Mouse (Mus musculus): Measurements from ENCODE around the gene Banf1. TPM values are rescaled to one million over a fixed set of nuclear protein-coding genes. Genes with fewer than 3 reads are reported as not detected.

Banf1 gene
- polyA plus RNA-seq, 1 experiment from 2014 or later, result 443 TPM

DNA sequence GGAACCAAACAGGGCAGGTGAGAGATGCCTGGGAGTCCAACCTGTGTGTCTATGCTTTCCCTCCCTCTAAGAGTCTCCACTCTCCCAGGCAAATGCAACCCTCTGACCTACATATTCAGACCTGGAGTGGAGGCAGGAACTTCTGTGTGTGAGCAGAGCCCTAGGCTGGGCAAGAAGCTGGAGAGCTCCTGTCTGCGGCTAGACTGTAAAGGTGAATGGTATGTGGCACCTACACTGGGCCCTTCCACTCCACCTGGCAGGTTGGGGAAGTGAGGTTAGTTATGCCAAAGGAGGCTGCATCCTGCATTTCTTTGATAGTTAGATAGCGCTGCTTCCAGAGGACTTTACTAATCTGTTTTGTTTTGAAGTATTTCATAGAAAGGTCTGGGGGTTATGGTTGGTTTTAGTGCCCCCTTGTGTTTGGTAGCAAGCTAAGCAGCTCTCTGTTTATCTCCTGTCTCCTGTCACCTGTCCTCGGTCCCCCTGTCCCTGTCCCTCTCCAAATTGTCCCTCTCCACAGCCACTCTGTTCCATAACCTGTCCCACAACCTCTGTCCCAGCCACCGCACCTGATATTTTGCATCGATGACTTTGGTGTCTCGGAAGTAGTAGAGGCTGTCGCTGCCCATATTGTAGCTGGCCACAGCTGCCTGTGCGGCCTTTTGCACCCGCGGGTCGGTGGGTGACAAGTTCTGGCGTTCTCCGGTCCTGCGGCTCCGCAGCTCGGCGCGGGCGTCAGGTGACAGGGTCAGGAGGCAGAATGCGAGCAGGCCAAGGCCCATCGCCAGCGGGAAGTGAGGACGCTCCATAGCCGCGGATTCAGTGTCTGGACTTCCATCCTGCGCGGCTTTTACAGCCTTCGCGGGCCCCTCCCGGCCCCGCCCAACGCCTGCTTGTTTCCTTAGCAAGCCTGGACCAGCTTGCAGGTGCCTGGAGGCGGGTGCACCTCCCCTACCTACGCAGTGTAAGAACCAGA, 18.2 kb downstream of the Banf1 start:
- H3K9me3 ChIP-seq (replicated peaks; ENCODE audit: control insufficient read depth, low read length), result no peaks in the 10 kb centered on the region
- 7% methylated on average over 34 of the region's 34 CpGs for WGBS (ENCODE audit: insufficient replicate concordance)
- no peaks in the 10 kb centered on the region for H3K27me3 ChIP-seq (ENCODE audit: control insufficient read depth, insufficient read depth, low read length)
- peak overlapping the region; percentile 46 for H3K4me3 ChIP-seq (ENCODE audit: low read depth, low read length)
- ATAC-seq (replicated peaks; ENCODE audit: insufficient number of reproducible peaks, low FRiP score, low TSS enrichment), result no peak
- no peaks in the 10 kb centered on the region for H3K36me3 ChIP-seq (ENCODE audit: control insufficient read depth, insufficient read depth, low read length)
- H3K4me1 ChIP-seq (ENCODE audit: control insufficient read depth, insufficient read depth, low read length), result 0 out of 2 replicates have a peak, but pooled peaks cover 3% of the 10 kb centered on the region
- peak overlapping the region; percentile 66 for H3K9ac ChIP-seq (ENCODE audit: low read depth, low read length)
- peak overlapping the region; percentile 87 for H3K4me2 ChIP-seq
- no peak overlapping the region for H3K27ac ChIP-seq (ENCODE audit: low read depth, low read length)

DNA sequence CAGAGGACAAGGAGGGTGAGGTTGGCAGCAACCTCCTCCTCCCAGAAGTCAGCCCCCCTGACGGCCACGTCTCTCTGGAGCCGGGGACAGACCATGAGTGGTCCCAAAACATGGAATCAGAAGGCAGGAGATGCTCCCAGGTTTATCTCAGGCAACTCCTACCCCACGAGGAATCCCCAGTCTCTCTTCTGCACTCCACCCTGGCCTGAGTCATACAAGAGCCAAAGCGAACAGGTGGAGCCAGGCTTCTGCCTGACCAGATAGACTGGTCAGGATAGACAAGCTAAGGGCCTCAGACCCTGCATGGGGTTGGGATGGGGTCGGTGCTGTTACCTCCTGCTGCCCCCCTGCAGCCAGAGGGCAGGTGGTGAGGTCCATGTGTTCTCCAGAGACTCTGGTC, 18.9 kb downstream of the Banf1 start:
- no peak overlapping the region for H3K27ac ChIP-seq (ENCODE audit: low read depth, low read length)
- H3K36me3 ChIP-seq (ENCODE audit: control insufficient read depth, insufficient read depth, low read length), result no peaks in the 10 kb centered on the region
- 0 out of 2 replicates have a peak, but pooled peaks cover 3% of the 10 kb centered on the region for H3K4me1 ChIP-seq (ENCODE audit: control insufficient read depth, insufficient read depth, low read length)
- H3K9me3 ChIP-seq (replicated peaks; ENCODE audit: control insufficient read depth, low read length), result no peaks in the 10 kb centered on the region
- ATAC-seq (replicated peaks; ENCODE audit: insufficient number of reproducible peaks, low FRiP score, low TSS enrichment), result no peak; the same call in 1 of the 2 replicates
- no peaks in the 10 kb centered on the region for H3K27me3 ChIP-seq (ENCODE audit: control insufficient read depth, insufficient read depth, low read length)
- no peak overlapping the region for H3K9ac ChIP-seq (ENCODE audit: low read depth, low read length)
- no peak overlapping the region for H3K4me2 ChIP-seq
- no peak overlapping the region for H3K4me3 ChIP-seq (ENCODE audit: low read depth, low read length)
- 71% methylated on average over 6 of the region's 6 CpGs for WGBS (ENCODE audit: insufficient replicate concordance)

DNA sequence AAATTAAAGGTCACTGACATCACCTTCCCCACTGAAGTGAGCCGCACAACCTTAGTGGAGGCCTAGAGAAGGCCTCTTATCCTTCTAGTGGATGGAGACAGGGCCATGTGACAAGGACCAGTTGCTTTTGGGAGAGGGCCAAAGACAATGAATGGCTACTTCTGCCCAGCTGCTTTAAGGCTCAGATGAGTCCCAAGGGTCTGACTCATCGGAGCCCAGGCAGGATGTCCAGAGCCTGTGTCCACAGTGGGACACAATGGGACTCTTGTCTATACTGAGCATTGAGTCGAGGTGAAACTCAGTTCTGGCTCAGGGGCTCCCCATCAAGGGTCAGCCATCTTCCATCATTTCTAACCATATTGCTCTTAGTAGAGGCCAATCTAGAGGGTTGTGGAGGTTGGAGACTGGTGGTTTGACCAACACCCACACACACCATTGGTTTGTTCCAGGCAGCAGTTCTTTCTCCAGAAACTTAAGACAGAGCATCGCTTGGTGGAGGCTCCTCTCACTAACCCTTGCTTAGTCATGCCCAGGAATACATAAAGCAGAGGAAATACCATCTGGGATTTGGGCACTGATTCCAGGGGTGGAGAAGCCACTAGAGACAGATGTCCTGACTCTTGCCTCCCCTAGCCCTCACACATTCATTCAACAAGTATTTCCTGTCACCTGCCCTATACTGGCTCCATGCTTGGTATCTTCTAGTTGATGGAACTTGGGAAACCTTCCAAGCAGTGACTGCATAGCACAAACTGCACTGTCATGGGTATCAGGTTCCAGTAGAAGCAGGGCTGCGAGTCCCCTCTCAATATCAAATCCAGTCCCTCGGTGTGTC, 21.5 kb downstream of the Banf1 start:
- no peak overlapping the region for H3K9ac ChIP-seq (ENCODE audit: low read depth, low read length)
- H3K4me2 ChIP-seq, result no peak overlapping the region
- WGBS (ENCODE audit: insufficient replicate concordance), result 71% methylated on average over 6 of the region's 6 CpGs
- no peak; the same call in 1 of the 2 replicates for ATAC-seq (replicated peaks; ENCODE audit: insufficient number of reproducible peaks, low FRiP score, low TSS enrichment)
- H3K9me3 ChIP-seq (replicated peaks; ENCODE audit: control insufficient read depth, low read length), result no peaks in the 10 kb centered on the region
- 0 out of 2 replicates have a peak, but pooled peaks cover 3% of the 10 kb centered on the region for H3K4me1 ChIP-seq (ENCODE audit: control insufficient read depth, insufficient read depth, low read length)
- peak overlapping the region; percentile 54; the same call in 1 of the 2 replicates for H3K27ac ChIP-seq (ENCODE audit: low read depth, low read length)
- H3K4me3 ChIP-seq (ENCODE audit: low read depth, low read length), result no peak overlapping the region
- no peaks in the 10 kb centered on the region for H3K36me3 ChIP-seq (ENCODE audit: control insufficient read depth, insufficient read depth, low read length)
- H3K27me3 ChIP-seq (ENCODE audit: control insufficient read depth, insufficient read depth, low read length), result no peaks in the 10 kb centered on the region

DNA sequence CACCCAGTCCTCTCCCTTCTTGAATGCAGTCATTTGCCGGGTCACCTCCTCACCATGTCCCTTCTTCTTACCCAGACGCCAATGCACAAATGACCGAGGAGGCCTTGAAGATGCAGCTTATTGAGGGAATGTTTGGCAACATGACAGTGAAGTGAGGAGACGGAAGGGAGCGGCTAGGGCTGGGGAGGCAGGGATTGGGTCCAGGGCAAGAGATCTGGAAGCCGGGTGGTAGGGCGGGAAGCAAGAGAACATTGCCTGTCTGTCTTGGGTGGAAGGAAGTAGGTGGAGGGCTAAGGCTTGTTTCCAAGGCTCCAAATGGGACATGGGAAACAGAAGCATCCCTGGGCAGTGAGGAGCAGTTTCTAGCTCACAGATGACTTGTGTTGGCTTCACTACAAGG, 25.6 kb downstream of the Banf1 start:
- no peak for ATAC-seq (replicated peaks; ENCODE audit: insufficient number of reproducible peaks, low FRiP score, low TSS enrichment)
- H3K9ac ChIP-seq (ENCODE audit: low read depth, low read length), result no peak overlapping the region
- no peak overlapping the region for H3K4me2 ChIP-seq
- H3K9me3 ChIP-seq (replicated peaks; ENCODE audit: control insufficient read depth, low read length), result no peaks in the 10 kb centered on the region
- H3K4me3 ChIP-seq (ENCODE audit: low read depth, low read length), result no peak overlapping the region
- no peaks in the 10 kb centered on the region for H3K4me1 ChIP-seq (ENCODE audit: control insufficient read depth, insufficient read depth, low read length)
- H3K27me3 ChIP-seq (ENCODE audit: control insufficient read depth, insufficient read depth, low read length), result no peaks in the 10 kb centered on the region
- H3K27ac ChIP-seq (ENCODE audit: low read depth, low read length), result no peak overlapping the region
- 87% methylated on average over 7 of the region's 7 CpGs for WGBS (ENCODE audit: insufficient replicate concordance)
- no peaks in the 10 kb centered on the region for H3K36me3 ChIP-seq (ENCODE audit: control insufficient read depth, insufficient read depth, low read length)

GRCm38 (mm10) chr19:5337975-5338374, 29.0 kb downstream of the Banf1 start:
- no peaks in the 10 kb centered on the region for H3K9me3 ChIP-seq (replicated peaks; ENCODE audit: control insufficient read depth, low read length)
- ATAC-seq (replicated peaks; ENCODE audit: insufficient number of reproducible peaks, low FRiP score, low TSS enrichment), result no peak
- no peaks in the 10 kb centered on the region for H3K4me1 ChIP-seq (ENCODE audit: control insufficient read depth, insufficient read depth, low read length)
- 16% methylated on average over 5 of the region's 5 CpGs for WGBS (ENCODE audit: insufficient replicate concordance)
- no peaks in the 10 kb centered on the region for H3K36me3 ChIP-seq (ENCODE audit: control insufficient read depth, insufficient read depth, low read length)
- no peak overlapping the region for H3K27ac ChIP-seq (ENCODE audit: low read depth, low read length)
- H3K9ac ChIP-seq (ENCODE audit: low read depth, low read length), result no peak overlapping the region
- no peak overlapping the region for H3K4me3 ChIP-seq (ENCODE audit: low read depth, low read length)
- H3K27me3 ChIP-seq (ENCODE audit: control insufficient read depth, insufficient read depth, low read length), result no peaks in the 10 kb centered on the region
- H3K4me2 ChIP-seq, result no peak overlapping the region

DNA sequence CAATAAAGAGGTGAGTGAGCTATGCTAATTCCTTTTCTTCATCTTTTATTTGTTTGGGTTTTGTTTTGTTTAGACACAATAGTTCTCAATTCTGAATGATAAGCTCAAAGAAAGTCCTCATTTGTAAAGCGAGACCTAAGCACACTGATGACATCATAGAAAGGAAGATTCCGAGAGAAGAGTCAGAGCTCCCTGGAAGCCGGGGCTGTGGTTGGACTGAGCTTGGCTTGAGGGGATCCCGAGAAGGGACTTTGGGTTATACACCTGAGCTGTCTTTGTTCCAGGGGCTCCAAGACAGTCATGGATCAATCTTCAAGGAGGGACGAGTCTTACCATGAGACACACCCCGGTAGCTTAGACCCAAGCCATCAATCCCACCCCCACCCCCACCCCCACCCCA, 31.5 kb downstream of the Banf1 start, which contains the start of gene Catsper1:
TSS of gene Catsper1 (plus strand) at position 301 of the 400 bp plus-strand sequence.
- Histone ChIP-seq H3K36me3 (ENCODE audit: control insufficient read depth, insufficient read depth, low read length) (no peaks in the 10 kb centered on the region), H3K27me3 (ENCODE audit: control insufficient read depth, insufficient read depth, low read length) (no peaks in the 10 kb centered on the region), H3K27ac (ENCODE audit: low read depth, low read length) (no peak within 1 kb of the TSS), H3K4me1 (ENCODE audit: control insufficient read depth, insufficient read depth, low read length) (no peaks in the 10 kb centered on the region), H3K9me3 (replicated peaks; ENCODE audit: control insufficient read depth, low read length) (no peaks in the 10 kb centered on the region), H3K4me3 (ENCODE audit: low read depth, low read length) (no peak within 1 kb of the TSS), H3K4me2 (no peak within 1 kb of the TSS), H3K9ac (ENCODE audit: low read depth, low read length) (no peak within 1 kb of the TSS)
- 86% methylated on average over 6 of the region's 6 CpGs for WGBS (ENCODE audit: insufficient replicate concordance)
- no peak for ATAC-seq (replicated peaks; ENCODE audit: insufficient number of reproducible peaks, low FRiP score, low TSS enrichment)

DNA sequence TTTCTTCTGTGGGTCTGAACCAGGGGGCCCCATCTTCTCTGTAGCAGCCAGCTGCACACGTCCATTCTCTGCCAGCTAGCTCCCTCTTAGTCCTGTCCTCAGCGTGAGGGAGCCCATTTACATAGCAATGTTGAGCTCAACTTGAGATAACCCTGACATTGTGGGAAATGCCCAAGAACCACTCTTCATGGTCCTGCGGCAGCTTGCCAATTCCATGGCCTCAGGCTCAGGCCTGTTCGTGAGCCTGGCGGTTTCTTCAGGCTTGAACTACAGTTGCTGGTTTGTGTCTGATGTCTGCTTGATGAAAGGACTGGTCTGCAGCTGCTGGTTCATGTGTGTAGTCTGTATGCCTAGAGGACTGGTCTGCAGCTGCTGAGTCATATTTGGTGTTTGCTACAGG, 32.2 kb downstream of the Banf1 start:
- Histone ChIP-seq H3K4me1 (ENCODE audit: control insufficient read depth, insufficient read depth, low read length) (no peaks in the 10 kb centered on the region), H3K4me2 (no peak overlapping the region), H3K9me3 (replicated peaks; ENCODE audit: control insufficient read depth, low read length) (no peaks in the 10 kb centered on the region), H3K27ac (ENCODE audit: low read depth, low read length) (no peak overlapping the region), H3K27me3 (ENCODE audit: control insufficient read depth, insufficient read depth, low read length) (no peaks in the 10 kb centered on the region), H3K9ac (ENCODE audit: low read depth, low read length) (no peak overlapping the region), H3K36me3 (ENCODE audit: control insufficient read depth, insufficient read depth, low read length) (no peaks in the 10 kb centered on the region), H3K4me3 (ENCODE audit: low read depth, low read length) (no peak overlapping the region)
- ATAC-seq (replicated peaks; ENCODE audit: insufficient number of reproducible peaks, low FRiP score, low TSS enrichment), result no peak
- 48% methylated on average over 5 of the region's 5 CpGs for WGBS (ENCODE audit: insufficient replicate concordance)

DNA sequence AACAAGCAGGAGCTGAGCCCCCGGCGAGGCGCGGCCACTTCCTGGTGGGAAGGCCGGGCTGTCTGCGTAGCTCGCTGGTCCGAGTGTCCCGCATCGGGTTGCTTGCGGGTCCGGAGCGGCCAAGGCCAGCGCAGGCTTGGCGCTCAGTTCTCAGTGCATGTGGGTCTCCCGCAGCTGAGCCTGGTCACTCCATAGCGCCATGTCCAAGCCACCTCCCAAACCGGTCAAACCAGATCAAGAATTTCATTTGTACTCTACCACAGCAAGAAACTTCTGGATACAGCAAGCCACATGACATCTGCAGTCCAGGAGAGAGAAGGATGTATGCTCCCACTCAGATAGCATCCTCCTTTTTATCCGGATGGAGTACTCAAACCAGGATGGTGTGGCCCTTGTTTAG, 39.0 kb downstream of the Banf1 start:
- Histone ChIP-seq H3K27me3 (ENCODE audit: control insufficient read depth, insufficient read depth, low read length) (no peaks in the 10 kb centered on the region), H3K36me3 (ENCODE audit: control insufficient read depth, insufficient read depth, low read length) (no peaks in the 10 kb centered on the region), H3K4me2 (no peak overlapping the region), H3K9ac (ENCODE audit: low read depth, low read length) (no peak overlapping the region), H3K4me1 (ENCODE audit: control insufficient read depth, insufficient read depth, low read length) (no peaks in the 10 kb centered on the region), H3K27ac (ENCODE audit: low read depth, low read length) (no peak overlapping the region), H3K4me3 (ENCODE audit: low read depth, low read length) (no peak overlapping the region), H3K9me3 (replicated peaks; ENCODE audit: control insufficient read depth, low read length) (no peaks in the 10 kb centered on the region)
- ATAC-seq (replicated peaks; ENCODE audit: insufficient number of reproducible peaks, low FRiP score, low TSS enrichment), result no peak
- WGBS (ENCODE audit: insufficient replicate concordance), result 75% methylated on average over 19 of the region's 19 CpGs

Measured in heart, embryonic 11.5 days (tissue).